Mouse (Mus musculus) induced T-regulatory cell, adult 2 months (primary cell): ENCODE data around the gene Itgam.

ENCODE experiments used
- DNase-seq: peaks from one replicate; pipeline ENCODE4 v3.0.0-alpha.2; 2012; ENCODE audit warnings: low read depth

The Itgam gene

DNA sequence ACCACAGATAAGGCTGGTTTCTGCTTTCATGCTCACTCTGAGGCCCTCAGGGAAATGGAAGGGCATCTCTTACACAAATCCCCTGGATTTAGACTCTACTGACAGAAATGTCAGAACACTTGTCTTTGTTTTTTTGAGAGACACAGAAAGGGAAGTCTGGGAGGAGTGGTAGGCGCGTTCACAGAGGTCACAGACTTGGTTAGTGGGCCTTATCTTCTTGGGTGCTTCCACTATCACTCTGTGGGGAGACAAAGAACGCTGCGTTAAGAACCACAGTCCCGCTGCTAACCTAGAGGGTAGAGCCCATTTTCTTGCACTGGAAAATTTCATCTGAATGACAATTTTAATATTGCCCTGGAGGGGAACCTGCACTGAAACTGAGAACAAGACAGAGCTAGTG, 69.7 kb downstream of the Itgam start:
- peak; percentile 19 for DNase-seq

DNA sequence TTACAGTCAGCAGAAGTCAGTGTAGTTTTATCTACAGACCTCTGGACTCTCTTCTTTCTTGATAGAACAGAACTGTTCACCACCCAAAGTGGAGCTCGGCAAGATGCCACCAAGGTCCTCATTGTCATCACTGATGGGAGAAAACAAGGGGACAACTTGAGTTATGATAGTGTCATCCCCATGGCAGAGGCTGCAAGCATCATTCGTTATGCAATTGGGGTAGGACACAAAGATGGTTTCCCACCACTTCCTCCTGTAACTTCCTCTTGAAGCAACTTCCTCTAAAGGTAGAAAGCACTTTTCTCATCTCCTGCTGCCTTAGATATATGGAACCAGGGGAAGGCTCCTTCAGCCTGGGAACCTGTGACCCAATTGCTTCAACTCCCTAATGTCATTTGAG, 71.2 kb downstream of the Itgam start:
- peak; percentile 48 for DNase-seq

DNA sequence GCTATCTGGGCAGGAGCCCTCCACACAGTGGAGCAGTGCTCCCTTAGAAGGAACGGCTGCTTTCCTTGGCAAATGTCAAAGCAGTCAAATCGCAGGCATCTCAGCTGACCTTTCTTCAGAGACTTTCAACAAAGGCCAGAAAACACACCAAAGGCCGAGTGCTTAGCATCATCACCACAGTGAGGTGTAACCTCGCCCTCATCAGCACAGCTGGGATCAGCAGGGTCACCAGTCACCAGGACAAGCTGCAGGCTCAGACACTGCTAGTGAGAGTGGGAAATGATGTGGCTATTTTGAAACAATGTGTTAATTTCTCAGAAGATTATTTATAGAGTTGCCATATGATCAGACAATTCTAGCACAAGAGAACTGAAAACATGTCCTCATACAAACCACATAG, 74.5 kb downstream of the Itgam start:
- DNase-seq = no peak

DNA sequence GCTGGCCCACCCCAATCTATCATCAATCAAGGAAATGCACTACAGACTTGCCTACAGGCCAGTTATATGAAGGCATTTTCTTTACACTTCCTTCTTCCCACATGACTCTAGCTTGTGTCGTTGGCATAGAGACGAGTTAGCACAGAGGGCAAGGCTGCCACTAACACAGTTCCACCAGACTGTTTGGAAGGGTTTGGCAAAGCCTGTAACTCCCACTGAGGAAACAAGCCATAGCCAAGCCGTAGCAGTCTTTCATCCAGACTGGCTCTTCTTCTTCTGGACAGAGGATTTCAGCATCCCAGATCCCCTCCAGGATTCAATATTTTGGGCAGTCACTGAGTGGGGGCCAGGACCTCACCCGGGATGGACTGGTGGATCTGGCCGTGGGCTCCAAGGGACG, 77.2 kb downstream of the Itgam start:
- no peak for DNase-seq

DNA sequence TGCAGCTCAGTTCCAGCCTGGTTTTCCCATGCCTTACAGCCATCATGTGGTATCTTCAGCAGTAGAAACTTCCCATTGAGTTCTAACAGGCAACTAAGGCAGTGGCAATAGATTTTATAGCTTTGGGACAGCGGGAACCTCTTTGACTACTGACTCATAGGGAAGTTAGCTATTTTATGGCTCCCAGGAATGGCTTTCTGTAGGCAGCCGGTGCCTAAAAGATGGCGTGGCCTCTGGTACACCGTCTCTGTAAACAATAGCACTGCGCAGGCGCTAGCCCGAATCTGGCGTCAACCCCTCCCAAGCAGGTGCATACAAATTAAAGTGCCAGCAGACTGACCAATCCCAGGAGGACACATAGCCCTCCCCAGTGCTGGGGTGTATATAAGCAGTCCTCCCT, 88.5 kb downstream of the Itgam start:
- DNase-seq = no peak

DNA sequence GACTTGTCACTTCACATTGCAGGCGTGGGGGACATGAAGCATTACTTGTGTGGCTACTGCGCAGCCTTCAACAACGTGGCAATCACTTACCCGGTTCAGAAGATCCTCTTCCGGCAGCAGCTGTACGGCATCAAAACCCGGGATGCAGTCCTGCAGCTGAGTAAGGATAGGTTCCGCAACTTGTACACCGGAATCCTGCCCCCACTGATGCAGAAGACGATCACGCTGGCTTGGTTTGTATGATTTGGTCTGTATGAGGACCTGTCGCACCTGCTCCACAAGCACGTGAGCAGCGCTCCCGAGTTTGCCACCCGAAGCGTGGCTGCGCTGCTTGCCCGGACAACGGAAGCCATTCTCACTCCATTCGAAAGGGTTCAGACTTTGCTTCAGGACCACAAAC, 91.6 kb downstream of the Itgam start, which contains the start of gene Itgad:
TSS of gene Itgad (plus strand) at position 301 of the 400 bp plus-strand sequence.
- no peak for DNase-seq

DNA sequence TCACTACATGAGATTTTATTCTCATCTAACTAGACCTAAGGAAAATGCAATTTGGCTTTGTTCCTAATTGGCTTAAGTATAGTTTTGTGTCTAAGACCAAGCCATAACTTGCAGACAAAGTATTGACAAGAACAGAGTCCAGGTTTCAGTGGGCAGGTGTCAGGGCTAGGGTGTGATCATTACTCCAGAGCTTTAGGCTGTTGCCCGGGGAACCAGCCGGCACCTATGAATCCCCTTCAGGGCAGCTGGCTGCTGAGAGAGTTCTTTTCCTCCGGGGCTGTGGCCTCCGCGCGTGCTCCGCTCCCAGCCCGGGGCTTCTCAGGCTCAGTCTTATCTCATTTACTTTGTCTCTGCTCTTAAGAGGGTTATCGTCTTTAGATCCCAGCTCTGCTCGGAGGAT, 92.5 kb downstream of the Itgam start:
- no peak for DNase-seq

DNA sequence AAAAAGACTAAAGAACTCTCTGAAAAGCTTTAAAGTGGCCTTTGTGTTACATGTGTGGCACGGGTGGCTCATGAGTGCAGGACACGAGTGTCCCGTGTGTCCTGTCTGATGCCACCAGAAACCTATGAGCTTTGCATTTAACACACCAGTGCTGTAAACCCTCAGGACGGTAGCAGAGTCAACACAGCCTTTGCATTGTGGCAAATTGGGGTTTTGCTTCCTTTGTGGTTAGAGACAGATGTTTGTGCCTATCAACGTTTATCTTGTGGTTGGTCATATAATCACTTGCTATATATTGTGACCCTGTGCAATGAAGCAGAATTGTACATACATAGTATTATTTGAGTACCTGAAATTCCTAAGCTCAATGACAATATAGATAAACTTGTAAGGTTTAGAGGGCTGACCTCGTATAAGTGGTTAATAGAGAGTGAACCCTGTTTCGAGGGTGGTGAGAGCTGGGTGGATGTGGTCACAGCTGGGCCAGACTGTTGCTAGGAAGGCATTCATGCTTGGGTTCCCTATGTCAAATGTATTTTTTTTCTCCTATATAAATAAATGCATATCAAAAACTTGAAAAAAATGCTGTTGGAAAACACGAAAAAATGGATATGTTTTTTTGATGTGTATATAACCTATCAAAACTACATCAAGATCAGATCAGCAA, 96.4 kb downstream of the Itgam start:
- DNase-seq = peak; percentile 56

DNA sequence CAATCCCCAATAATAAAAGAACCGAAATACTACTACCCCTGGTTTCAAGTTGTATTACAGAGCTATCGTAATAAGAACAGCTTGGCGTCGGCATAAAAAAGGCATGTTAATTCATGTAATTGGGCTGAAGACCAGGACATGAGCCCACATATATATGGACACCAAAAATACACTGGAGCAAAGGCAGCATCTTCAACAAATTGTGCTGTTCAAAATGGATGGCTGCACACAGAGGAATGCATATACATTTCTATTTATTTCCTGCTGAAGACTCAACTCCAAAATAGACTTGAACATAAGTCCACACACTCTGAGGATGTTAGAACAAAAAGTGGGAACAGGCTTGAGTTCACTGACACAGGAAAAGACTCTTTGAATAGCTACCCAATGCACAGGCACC, 101.6 kb downstream of the Itgam start:
- DNase-seq = no peak

DNA sequence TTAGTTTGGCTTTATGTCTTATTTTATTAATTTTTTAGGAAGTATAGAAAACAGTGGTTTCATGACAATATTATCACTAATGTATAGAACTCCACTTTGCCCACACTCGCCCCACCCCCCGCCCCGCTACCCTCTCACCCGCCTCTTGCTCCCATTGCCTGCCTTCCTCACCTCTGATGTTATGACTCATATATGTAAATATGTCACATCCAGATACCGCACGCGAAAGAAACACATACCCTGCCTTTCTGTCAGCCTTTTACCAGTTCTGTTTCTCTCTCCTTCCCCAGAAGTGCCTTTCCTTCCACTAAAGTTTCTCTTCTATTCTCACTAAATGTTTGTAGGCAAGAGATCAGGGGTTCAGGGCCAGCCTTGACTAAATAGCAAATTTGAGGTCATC, 104.0 kb downstream of the Itgam start:
- DNase-seq = peak; percentile 75
